Mouse (Mus musculus): ENCODE data around the gene Trak1.

Trak1 gene

DNA sequence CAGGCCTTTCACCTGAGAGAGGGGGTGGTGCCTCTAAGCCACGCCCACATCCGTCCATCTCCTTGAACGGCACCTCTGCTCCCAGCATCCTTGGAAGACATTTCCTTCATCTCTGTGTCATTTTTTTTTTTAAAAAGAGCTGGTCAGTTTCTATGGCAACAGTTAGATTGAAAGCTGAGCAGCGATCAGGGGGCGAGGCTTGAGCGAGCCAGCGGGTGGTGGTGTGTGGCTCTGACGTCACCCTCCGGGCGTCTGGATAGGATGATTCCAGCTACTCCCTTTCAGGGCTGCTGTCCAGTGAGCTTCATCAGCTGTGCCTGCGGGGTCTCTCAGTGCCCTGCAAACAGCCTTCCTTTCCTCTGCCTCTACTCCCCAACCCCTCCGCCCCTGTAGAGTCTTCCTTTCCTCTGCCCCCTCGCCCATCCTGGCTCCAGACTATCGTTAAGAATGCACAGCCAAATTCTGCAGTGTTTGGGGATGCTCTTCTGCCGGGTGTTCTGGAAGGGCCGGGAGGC, 105.9 kb downstream of the Trak1 start:
- DNase-seq: no peak

DNA sequence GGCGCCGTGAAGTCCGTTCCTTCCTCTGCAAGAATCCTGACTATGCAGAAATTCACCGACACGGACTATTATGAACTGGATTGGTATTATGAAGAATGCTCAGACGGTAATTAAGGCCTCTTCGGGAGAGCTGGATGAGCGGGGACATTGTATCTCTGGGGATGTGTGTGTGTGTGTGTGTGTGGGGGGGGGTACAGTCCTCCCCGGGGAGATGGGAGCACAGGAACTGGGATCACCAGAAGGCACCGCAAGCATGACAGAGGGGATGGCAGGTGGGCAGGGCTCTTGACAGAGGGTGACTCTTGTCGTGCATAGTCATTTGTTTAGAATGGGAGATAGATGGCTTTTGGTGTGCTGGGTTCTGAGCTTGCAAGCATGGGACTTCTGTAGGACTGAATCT, 106.4 kb downstream of the Trak1 start:
- no peak for DNase-seq

DNA sequence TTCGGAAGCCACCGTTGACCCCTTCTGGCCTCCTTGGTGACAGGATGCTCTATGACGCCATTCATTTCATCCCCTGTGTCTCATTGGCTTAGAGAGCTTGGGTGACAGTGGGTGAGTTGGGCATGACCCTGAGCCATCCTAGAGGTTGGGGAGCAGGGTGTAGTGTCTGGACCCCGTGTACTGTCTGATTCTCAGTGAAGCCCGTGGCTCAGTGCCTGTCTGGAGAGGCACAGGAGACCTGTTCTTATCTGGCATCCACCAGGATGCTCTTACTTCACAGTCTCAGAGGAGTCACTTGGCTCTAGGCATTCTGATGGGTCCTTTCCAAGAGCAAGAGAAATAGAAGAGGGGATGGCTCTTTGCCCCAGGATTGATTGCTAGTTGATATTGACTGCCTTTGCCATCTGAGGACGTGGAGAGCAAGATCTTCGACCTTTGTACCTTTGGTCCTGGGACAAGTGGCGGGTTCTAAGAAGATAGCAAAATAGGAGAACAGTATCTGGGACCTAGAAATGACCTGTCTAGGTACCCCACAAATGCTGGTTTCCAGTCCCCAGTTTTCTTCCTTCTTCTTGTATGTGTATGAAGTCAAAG, 107.9 kb downstream of the Trak1 start:
- DNase-seq: no peak

DNA sequence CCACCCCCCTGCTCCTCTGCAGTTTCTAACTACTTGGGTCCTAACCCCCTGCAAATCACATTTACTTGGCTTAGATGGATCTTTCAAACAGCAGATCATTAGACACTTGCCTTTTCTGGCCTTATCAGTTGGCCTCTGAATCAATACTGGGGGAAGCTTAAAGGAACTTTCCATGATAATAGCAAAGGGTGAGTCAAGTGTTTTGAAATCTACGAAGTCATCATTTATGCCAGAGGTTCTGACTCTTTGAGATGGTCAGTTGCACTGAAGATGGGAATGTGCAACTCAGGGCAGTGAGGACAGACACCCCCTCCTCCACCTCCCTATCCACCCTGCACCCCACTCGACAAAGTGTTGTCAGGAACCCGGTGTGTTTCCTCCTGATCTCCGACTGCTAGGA, 108.5 kb downstream of the Trak1 start:
- no peak for DNase-seq

DNA sequence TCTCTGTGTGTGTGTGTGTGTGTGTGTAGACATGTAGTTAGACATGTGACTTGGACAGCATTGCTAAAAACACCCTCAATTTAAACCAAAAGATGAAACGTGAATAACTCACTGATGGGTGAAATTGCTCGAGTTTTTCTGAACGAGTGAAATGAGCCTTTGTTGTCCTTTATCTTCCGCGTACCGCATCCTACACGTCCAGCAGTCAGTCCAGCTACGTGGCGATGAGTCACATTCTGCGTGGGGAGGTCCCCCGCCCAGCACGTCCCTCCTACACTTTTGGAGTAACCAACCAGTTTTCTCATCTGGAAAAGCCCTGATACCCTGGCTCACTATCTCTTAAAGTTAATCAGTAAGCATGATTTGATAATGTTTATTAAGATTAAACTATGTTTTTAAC, 116.9 kb downstream of the Trak1 start:
- DNase-seq: no peak

DNA sequence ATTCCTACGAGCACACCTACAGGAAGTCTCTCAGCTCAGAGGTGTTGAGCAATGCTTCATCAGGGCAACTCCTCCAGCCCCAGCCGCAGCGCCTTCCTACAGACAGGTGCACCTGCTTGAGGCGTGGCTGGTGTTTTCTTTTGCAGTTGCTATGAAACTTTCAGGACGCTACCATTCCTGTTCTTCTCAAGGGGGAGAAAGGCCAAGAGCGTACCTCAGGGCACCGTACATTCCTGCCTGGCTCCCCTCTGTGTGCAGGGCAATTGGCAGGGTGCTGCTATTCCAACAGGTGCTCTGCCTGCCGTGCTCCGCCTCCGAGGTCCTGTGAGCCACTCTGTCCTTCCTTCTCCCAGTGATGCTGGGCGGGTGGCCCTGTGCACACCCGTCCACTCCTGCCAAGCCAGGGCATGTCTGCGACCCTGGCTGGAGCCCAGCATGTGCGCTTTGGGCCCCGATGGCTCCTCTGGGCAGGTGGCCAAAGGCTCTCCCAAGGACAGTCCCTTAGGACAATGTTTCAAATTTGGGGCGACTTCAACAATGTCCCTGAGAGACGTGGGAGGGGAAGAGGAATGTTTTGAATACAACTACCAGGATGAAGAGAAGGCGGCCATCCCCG, 118.4 kb downstream of the Trak1 start:
- no peak for DNase-seq

DNA sequence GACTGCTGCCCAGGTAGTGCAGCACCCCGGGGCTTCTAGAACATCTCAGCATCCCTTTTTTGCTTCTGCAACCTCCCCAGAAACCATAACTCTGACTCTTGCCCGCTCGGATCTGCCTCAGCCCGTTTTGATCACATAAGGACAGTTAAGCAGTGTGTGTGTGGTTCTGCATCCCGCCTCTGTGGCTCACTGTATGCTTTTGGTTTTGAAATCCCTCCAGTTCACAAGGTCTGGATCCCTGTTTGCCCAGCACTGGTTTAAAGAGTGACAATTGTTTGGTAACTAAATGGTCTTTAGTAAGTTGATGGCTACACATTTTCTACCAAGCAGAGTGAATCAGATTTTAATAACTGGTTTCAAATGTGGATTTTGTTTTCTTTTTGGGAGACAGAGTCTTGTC, 119.2 kb downstream of the Trak1 start:
- DNase-seq: no peak

DNA sequence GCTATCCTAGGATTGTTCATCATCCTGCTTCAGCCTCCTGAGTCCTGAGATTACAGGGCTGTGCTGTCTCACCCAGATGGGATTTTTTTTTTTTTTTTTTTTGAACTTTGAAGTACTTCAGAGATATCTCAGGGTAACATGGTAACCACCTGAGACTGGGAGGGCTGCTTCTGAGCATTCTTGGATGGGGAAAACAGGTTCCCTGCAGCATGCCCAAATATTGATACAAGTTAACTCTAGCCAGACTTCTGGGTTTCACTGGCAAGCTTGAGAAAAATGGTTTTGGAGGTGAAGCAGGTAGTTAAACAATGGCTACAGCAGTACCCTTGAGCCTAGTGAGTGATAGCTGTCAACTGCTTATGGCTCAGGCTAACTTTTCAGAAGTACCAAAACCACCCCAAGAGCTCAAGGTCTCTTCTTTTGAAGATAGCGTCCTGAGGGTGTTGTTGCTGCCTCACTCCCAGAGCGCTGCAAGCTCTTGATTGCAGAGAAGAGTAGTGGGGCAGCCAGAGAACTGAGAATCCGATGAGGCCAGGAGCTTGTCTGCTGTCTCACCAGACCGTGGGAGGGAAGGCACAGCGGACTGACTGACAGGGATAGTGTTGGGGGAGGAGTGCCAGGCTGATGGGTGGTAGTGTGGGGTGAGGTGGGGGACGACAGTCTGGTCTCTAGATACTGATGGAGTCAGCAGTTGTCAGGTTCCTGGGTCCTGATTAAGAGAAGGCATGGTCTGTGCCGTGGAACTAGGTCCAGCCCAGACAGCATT, 119.8 kb downstream of the Trak1 start:
- no peak for DNase-seq

DNA sequence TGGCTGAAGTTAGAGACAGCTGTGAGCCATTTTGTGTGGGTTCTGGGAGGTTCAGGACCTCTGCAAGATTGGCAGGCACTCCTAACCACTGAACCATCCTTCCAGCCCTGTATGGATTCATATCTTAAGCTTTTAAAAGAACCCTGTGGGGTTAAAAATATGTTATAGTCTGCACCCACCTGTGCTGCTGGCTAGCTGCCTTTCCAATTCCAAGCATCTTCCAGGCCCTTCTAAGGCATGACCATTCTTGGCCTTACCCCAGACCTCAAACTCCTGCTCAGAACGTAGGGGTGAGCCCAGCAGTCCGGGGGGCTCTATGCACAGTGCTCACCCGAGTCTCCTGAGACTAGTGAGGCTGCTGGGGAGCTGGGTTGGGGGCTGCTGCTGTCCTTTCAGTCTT, 121.7 kb downstream of the Trak1 start:
- no peak for DNase-seq

DNA sequence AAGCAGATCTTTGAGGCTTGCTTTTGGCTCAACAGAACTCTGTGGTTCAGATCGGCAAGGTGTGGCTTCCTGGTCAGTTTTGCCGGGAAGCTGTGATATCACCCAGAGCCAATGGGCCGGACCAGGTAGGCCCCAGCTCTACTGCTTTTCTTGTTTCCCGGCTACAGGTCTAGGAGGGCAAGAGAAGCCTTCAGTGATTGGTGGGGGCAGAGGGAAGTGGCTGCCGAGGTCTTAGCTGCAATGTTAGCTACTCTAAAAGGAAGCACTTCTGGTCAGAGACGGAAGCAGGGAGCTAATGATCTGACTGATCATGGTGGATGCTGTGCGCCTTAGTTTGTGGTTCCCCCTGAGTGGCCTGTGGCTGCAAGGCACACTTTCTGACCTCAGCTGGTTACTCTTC, 122.3 kb downstream of the Trak1 start:
- no peak for DNase-seq

DNA sequence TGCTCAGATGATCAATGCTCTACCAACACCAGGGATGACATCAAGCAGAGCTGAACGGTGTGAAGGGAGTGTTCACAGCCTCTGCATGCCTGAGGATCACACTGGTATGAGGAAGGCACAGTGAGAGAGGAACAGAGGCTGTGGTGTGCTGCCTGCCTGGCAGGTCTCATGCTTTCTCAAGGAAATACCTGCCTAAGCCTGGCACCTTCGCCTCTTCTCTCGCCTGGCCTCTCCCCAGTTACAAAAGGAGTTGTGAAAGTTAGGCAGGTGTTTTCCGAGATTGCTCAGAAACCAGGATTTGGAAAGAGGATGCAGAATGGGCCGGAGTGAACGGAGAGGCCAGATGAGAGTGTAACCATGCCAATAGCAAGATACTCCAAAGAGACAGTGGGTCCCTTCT, 123.5 kb downstream of the Trak1 start:
- no peak for DNase-seq

DNA sequence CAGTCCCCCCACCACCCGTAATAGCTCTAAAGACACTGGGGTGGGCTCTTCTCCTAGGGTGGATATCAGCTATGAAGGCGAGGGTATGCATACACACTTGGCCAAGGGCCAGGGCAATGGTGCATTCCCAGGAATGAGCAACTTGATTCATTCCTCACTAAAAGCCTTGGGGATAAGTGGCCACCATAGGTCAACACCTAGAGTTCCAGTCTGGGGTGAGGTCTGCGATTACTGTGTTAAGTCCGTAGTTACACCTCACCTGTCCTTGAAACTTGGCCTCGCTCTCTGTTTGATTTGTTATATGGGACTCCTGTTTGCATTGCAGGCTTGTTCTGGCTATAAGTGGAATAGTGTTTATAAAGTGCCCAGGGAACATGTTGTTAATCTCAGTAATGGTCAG, 125.1 kb downstream of the Trak1 start:
- DNase-seq: no peak

DNA sequence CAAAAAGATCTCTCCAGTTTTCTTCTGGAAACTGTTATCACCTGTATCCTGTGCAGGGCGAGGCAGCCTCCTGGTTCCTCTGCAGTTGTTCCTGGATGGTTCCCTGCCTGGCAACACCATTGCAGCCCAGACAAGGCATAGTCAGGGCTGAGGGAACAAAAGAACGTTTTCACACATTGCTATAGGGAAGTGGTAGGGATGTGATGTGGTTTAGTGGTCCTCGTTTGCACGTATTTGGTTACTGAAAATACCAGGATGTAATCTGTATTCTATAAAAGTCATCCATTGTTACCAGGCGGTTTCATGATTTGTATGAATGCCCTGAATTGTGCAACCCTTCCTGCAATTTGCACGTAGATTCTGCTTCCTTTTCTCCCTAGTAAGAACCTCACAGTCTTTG, 126.3 kb downstream of the Trak1 start:
- no peak for DNase-seq

DNA sequence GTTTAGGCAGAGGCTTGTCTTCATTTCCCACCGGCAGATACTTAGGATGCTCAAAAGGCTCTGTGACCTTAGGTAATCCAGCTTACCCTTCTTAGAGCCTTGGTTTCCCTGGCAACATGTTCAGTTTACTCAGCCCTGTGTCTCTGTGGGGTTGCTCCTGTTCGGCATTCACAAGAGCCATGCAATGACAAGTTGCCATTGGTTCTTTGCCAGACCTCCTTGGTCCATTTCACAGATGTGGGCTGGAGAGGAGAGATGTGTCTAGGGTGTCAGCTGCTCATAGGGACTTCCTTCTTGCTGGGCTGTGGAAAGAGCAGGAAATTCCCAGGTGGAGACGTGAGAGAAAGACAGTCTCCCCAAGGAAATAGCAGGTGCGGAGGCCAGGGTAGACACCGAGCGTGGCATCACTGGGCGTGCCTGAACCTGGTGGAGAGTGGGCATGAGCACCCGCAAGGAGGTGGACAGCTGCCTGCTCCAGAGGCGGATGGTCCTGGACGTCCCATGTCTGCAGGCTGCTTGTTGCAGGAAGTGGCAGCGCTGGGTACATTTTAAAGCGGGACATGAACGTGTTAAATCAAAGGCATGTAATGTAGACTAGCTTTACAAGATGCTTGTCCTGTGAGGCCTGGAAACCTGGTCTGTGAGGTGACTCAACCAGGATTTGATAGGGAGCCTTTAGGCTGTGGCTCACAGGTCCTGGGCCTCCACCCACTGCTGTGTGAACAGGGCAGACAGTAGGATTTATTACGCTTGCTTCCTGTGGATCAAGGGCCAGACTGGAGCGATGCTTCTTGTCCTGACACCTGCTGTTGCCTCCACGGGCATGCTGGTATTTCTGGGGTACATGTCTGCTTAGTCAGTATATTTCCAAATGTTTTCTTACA, 127.2 kb downstream of the Trak1 start:
- DNase-seq: no peak

DNA sequence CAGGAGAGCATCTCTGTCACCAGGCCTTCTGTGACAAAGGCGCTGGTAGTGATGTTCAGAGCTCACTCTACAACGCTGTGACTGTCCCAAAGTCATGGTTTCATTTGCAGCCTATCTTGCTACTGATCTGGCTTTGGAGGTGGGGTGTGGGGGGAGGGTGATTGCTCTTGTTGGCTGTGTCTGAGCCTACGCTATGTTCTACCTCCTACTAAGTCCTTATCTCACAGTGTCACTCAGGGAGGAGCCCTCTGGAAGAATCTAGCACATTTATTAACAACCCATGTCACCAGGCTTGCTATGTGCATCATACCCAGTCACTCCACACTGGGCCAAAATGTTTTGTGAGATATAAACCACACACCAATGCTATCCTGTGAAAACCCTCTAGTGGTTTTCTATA, 129.1 kb downstream of the Trak1 start:
- no peak for DNase-seq

DNA sequence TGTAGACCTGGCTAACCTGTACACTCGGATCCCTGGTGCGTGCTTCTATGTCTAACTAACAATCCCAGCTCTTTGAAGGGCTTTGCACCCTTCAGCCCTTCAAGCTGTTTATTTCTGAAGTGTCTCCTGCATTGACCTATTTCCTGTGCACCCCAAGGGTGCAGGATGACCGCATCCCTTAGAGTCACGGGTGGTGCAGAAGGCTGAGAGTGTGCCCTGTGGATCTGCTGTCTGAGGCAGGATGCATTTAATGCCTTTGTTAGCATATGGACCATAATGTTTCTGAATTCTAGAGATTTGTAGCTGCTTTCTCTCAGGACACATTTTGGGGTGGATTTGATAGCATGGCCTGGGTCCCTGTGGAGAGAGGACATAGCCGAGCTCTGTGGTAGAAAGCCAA, 129.6 kb downstream of the Trak1 start:
- DNase-seq: no peak

DNA sequence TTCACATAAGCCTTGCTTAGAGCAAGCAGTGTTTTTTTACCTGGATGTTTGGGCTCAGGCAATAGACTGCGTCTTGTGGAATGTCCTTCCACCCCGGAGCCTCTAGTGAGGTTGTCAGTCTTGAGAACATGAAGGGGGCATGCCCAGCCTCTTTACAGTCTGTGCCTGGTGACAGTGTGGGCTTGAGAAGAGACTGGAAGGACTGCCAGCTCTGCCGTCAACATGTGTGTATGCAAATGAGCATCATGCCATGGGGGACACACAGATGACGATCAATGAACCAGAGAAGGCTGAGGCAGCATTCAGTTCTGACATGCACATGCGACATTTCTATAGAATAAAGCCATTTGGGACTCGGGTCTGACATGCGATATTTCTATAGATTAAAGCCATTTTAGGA, 132.3 kb downstream of the Trak1 start:
- no peak for DNase-seq

DNA sequence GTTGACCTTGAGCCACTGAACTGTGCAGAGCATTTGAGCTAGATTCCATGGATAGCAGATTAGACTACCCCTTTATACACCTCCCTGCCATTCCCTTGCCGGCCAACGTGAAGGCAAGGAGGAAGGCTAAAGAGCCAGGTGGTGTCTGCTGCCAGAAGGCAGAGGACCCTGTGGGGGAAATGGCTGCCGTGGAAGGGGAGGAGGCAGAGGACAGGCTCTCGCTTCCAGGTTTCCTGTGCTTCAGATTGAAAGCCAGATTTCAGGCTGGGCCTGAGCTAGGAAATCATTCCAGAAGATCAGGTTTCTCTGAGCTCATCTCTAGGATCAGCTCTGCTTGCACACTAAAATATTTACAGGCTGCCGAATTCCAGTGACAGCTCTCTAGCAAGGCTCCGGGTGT, 133.1 kb downstream of the Trak1 start:
- DNase-seq: no peak

DNA sequence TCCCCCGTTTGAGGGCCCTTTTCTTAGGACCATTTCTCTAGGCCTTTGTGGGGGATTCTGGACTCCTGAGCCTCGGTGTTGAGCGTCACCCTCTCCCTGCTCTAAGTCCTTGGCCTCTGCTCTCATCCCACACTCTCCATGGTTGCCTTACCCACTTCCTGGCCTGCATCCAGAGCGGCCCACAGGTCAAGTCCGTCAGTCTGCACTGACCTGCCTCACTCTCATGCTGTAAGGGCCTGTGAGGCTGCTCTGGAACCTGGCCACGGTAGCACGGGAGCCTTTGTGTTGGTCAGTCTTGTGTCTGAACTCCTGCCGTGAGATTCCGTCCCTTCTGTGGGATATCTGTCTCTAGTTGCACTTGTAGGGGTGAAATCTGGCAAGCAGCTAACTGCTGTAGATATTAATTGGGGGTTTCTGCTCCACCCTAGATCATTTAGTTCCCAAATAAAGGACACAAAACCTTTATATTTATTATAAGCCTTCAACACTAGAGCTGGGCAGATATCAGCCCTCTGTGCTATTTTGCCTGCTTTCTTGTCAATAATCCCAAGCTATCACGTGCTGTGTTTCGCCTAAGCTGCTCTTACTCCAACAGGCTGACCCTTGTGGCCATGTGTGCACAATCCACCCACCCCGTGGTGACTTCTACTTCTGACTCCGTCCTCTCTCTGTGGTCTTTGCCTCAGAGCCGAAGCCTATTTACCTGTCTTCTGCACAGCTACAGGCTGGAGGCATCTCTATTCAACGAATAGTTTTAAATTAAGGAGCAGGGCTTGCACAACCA, 136.6 kb downstream of the Trak1 start:
- no peak for DNase-seq

DNA sequence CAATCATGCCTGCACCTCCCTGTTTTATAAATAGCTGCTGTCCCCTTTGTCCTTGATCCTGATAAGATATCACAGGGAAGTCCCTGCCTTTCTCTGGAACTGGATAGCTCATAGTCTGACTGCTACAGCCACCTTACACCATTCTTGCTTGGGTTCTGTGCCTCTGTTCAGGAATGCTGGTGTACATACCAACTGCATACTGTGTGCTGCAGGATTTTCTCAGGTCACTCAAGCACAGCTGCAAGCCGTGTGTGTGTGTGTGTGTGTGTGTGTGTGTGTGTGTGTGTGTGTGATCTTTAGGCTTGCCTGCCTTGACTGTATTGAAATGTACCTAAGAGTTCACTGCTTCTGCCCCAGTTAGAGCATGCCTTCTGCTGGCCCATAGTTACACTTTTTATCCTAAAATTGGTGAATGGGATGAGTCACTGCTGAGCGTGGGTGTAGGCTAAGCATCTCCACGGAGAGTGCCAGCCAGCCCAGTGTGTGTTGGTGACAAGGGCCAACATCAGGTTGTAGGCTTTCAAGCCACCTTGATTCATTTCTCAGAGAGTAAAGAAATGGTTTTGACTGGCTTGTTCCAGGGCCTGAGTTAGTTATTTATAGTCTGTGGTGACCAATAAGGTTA, 138.1 kb downstream of the Trak1 start:
- DNase-seq: no peak

DNA sequence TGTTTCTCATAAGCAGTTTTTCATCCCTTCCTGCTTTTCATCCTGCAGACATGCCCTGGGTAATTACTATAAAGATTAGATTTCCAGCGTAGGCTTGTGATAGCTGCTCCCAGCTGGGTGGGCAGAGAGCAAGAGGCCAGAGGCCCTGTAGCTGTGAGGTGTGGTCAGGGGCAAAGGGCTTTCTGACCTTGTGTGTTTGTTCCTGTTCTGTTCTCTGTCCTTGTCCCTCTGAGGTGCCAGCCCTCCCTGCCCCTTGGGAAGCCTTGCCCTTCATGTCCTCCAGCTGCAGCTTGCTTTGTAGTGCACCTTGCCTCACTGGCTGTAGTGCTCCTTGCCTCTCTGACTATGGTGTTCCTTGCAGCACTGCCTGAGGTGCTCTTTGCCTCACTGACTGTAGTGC, 139.2 kb downstream of the Trak1 start:
- no peak for DNase-seq

DNA sequence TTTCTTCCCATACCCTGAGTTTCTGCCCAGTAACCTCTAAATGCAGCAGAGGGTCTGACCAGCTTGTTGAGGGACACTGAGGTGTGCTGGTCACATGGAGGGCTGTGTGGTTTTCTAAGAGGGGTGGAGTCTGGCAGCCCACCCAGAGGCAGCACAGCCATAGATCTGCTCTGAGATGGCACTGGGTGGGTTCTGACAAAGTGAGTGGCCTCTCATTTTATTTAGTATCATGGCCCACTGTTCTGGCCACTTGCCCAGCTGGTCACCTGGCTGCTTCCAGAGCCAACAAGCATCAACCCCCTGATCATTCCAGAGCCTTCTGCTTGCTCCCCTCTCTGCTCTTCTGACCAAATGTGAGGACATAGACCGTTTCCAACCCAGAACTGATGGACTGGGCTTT, 144.8 kb downstream of the Trak1 start:
- no peak for DNase-seq
